Comparison of ENCODE assay signal across 8 mouse cellular contexts in the genomic region with DNA sequence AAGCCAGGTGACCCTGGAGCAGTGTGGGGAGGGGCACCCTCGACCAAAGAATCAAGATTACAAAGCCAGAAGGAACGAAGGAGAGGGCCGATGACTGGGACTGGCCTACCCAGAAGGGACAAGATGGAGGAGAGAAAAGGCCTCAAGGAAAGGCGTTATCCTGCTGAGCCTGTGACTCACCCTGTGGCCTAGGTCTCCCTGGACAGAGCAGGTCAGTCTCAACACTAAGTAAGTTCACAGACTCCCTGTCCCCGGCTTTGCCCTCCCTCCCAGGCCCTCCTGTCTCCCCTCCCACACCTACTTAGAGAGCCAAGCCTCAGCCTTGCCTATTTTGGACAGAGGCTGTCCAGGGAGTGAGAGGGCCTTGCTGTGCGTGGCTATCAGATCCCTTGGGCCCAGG. TPM values are rescaled to one million over a fixed set of nuclear protein-coding genes. Genes with fewer than 3 reads are reported as not detected.
DNase-seq lines count a peak whose midpoint lies in the region; ATAC-seq and TF ChIP-seq lines count a peak whose summit lies in the region.

Csrp1 (plus strand) TSS at position 79 of the 400 bp plus-strand sequence.

- peak within 1 kb of the TSS; percentile 23; the same call in 1 of the 2 replicates for H3K4me3 ChIP-seq in gastrocnemius, adult 2 months
- no peak within 1 kb of the TSS for H3K4me3 ChIP-seq in hindbrain, embryonic 15.5 days
- H3K4me3 ChIP-seq in liver, postnatal 0 days (ENCODE audit: low read depth, low read length) = no peak within 1 kb of the TSS

- TF ChIP-seq EP300 in liver, postnatal 0 days (IDR thresholded peaks at IDR 0.05; ENCODE audit: low read depth) = no peak

- H3K9ac ChIP-seq in hindbrain, embryonic 15.5 days = no peak within 1 kb of the TSS
- no peak within 1 kb of the TSS for H3K9ac ChIP-seq in liver, postnatal 0 days (replicated peaks)

- ATAC-seq in hindbrain, embryonic 15.5 days (ENCODE audit: low FRiP score, low read depth) = no peak
- ATAC-seq in liver, postnatal 0 days = 0 out of 2 replicates have a peak, but pooled peaks have one; percentile 8

- intact Hi-C loops in gastrocnemius, adult 2 months (cut with DNase I) = loop anchor here (1.0 kb wide), 2 partner anchors 33 to 61 kb away; no protein-coding TSS in a partner anchor

- H3K27me3 ChIP-seq in hindbrain, embryonic 15.5 days = no peaks in the 10 kb centered on the region
- no peaks in the 10 kb centered on the region for H3K27me3 ChIP-seq in liver, postnatal 0 days (ENCODE audit: insufficient read depth, low read length)

- WGBS in hindbrain, embryonic 15.5 days = 79% methylated on average over 6 of the region's 6 CpGs
- 55% methylated on average over 6 of the region's 6 CpGs for WGBS in liver, postnatal 0 days (ENCODE audit: insufficient replicate concordance)

- H3K4me1 ChIP-seq in hindbrain, embryonic 15.5 days (replicated peaks) = 0 out of 2 replicates have a peak, but pooled peaks cover 2% of the 10 kb centered on the region
- H3K4me1 ChIP-seq in liver, postnatal 0 days (ENCODE audit: insufficient read depth) = peaks cover 3% of the 10 kb centered on the region; the same call in 1 of the 2 replicates

- no peak within 1 kb of the TSS for H3K4me2 ChIP-seq in hindbrain, embryonic 15.5 days
- no peak within 1 kb of the TSS for H3K4me2 ChIP-seq in liver, postnatal 0 days (ENCODE audit: low read depth, low read length)

- DNase-seq in heart, adult 11 months = peak; percentile 94
- no peak for DNase-seq in heart, adult 9 months (ENCODE audit: low spot score in 2 of 2)
- no peak for DNase-seq in adrenal gland, adult 2 months
- no peak for DNase-seq in gastrocnemius, adult 2 months
- DNase-seq in liver, postnatal 0 days = no peak
- DNase-seq in right cerebral cortex, postnatal 14 days = no peak
- DNase-seq in Muller cell, postnatal 12 days (ENCODE audit: inconsistent ontology term) = no peak

- H3K27ac ChIP-seq in gastrocnemius, adult 2 months = peak within 1 kb of the TSS; percentile 68
- no peak within 1 kb of the TSS for H3K27ac ChIP-seq in hindbrain, embryonic 15.5 days (replicated peaks)
- H3K27ac ChIP-seq in liver, postnatal 0 days (ENCODE audit: low read depth) = no peak within 1 kb of the TSS

- TF ChIP-seq CTCF in gastrocnemius, adult 2 months (IDR thresholded peaks at IDR 0.05) = no peak
- no peak for TF ChIP-seq CTCF in liver, postnatal 0 days (IDR thresholded peaks at IDR 0.05; ENCODE audit: low read depth)

- H3K36me3 ChIP-seq in hindbrain, embryonic 15.5 days = no peaks in the 10 kb centered on the region
- no peaks in the 10 kb centered on the region for H3K36me3 ChIP-seq in liver, postnatal 0 days (replicated peaks; ENCODE audit: insufficient read depth, low read length)

- no peaks in the 10 kb centered on the region for H3K9me3 ChIP-seq in hindbrain, embryonic 15.5 days
- H3K9me3 ChIP-seq in liver, postnatal 0 days (ENCODE audit: low read length) = no peaks in the 10 kb centered on the region

RNA-seq across cellular contexts. Expression of gene Csrp1, which starts in this region (rescaled TPM):
- 100 to 1,000 TPM in 1 of 2 experiments, 10 to 100 TPM in 1; 68.0 to 133 TPM for total RNA-seq in adrenal gland, adult 2 months (2021)
- 65.7 and 70.2 TPM in 2 replicates for polyA plus RNA-seq in adrenal gland, adult 2 months (2012; rRNA removed)
- 10 to 100 TPM; 18.9 to 25.0 TPM for total RNA-seq in gastrocnemius, adult 2 months (2021)
- 17.7 and 19.6 TPM in 2 replicates for polyA plus RNA-seq in hindbrain, embryonic 15.5 days (2015; fragmentation: Nextera tagmentation; extraction: Ambion mirVana)
- 23.5 and 25.9 TPM in 2 replicates for polyA plus RNA-seq in liver, postnatal 0 days (2015; fragmentation: Nextera tagmentation; extraction: Ambion mirVana)
